Mouse (Mus musculus) forebrain, embryonic 16.5 days (tissue): ENCODE data around the gene Ppan. TPM values are rescaled to one million over a fixed set of nuclear protein-coding genes. Genes with fewer than 3 reads are reported as not detected.

Experiments used
- ATAC-seq: fragments of 200-750 bp; cut with Nextera tagmentation; 2 replicates; pipeline ENCODE4 v1.8.0; 2017; ENCODE audit warnings: mild to moderate bottlenecking, moderate library complexity
- H3K27ac ChIP-seq: fragments of 300-500 bp; sonication (generic); 2 replicates; pipeline ENCODE4 v1.5.1; 2014; ENCODE audit warnings: low read length, control low read depth
- H3K27me3 ChIP-seq: fragments of 300-500 bp; sonication (generic); replicated peaks from 2 replicates; pipeline ENCODE4 v1.6.1; 2014; ENCODE audit warnings: low read length; ENCODE audit not compliant: control insufficient read depth, insufficient read depth
- H3K36me3 ChIP-seq: fragments of 300-500 bp; sonication (generic); 2 replicates; pipeline ENCODE4 v1.6.1; 2014; ENCODE audit not compliant: control insufficient read depth, insufficient read depth
- H3K4me1 ChIP-seq: fragments of 300-500 bp; sonication (generic); replicated peaks from 2 replicates; pipeline ENCODE4 v1.6.1; 2014; ENCODE audit warnings: low read length; ENCODE audit not compliant: control insufficient read depth, insufficient read depth
- H3K4me2 ChIP-seq: fragments of 300-500 bp; sonication (generic); 2 replicates; pipeline ENCODE4 v1.6.1; 2014; ENCODE audit warnings: mild to moderate bottlenecking, low read length, control low read depth
- H3K4me3 ChIP-seq: fragments of 300-500 bp; sonication (generic); replicated peaks from 2 replicates; pipeline ENCODE4 v1.5.1; 2014; ENCODE audit warnings: mild to moderate bottlenecking, low read length, control low read depth
- H3K9ac ChIP-seq: fragments of 300-500 bp; sonication (generic); replicated peaks from 2 replicates; pipeline ENCODE4 v1.6.1; 2014; ENCODE audit warnings: low read depth, low read length, control low read depth
- H3K9me3 ChIP-seq: fragments of 300-500 bp; sonication (generic); 2 replicates; pipeline ENCODE4 v1.6.1; 2016; ENCODE audit warnings: low read length; ENCODE audit not compliant: control insufficient read depth
- WGBS: fragments of 180-500 bp; shearing (Covaris S2); extraction: QIAGEN DNeasy Blood & Tissue Kit; methylation state at CpG from one replicate; pipeline ENCODE4 v1.1.7; 2014; 5-methylcytosine and 5-hydroxymethylcytosine counted together
- polyA plus RNA-seq: library from polyadenylated mRNA; unstranded; fragments of >200 nt; fragmentation: Nextera tagmentation; extraction: Ambion mirVana; gene quantifications from 2 replicates; pipeline ENCODE4 v1.2.1, GENCODE M21; 2015

Gene Ppan
- polyA plus RNA-seq = 59.6 and 60.4 TPM in 2 replicates

DNA sequence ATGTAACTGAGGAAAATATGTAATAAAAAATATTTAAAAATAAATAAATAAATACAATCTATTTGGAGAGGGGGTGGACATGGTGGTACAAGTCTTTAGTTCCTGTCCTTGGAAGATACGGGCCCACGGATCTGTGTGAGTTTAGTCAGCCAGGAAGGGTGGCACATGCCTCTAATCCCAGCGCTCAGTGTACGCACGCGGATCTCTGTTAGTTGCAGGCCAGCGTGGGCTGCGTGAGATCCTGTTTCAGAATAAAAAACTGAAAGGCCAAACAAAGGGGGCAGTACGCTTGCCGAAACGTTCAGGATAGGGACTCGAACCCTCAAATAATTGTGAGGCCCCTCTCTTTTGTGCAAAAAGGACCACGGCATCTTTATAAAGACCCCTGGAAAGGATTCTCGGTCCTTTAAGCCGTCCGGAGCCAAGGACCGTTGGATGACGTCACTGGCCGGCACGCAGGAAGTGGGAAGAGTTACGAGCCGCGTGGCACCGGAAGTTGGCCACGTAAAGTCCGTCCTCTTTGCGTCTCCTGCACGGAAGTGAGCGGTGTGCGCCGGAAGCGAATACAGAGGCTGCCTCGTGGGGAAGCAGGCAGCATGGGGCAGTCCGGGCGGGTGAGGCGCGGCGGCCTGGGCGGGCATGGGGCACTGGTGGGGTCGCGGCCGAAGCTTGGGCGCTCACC lies at the start of gene Ppan:
Gene Ppan (plus strand): TSS at position 472 of the 682 bp plus-strand sequence.
- ATAC-seq = peak; percentile 98
- Histone ChIP-seq H3K4me2 (peak within 1 kb of the TSS; percentile 82), H3K27ac (peak within 1 kb of the TSS; percentile 88), H3K4me1 (peaks cover 12% of the 10 kb centered on the region), H3K27me3 (no peaks in the 10 kb centered on the region), H3K9ac (peak within 1 kb of the TSS; percentile 84), H3K36me3 (peaks cover 26% of the 10 kb centered on the region), H3K4me3 (peak within 1 kb of the TSS; percentile 85), H3K9me3 (no peaks in the 10 kb centered on the region)
- under 1% methylated on average over 43 of the region's 43 CpGs for WGBS

DNA sequence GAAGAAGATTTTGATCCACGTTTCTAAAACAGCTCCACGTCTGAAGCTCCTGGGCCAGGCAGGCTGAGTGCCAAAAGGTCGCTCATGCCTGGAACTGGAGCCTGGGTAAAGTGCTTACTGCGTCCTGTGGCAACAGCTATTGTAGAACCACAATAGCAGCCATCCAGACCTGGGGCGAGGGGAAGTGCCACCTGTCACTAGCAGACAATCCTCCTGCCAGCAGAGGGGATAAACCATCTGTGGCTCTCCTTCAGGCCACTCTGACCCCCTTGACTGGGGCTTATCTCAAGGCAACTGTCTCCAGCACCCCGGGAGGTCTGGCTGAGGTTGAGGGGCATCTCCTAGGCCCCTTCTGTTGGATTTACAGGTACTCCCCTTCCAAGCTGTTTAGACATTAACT lies 49.0 kb upstream of the Ppan start:
- H3K27me3 ChIP-seq = no peaks in the 10 kb centered on the region
- H3K9ac ChIP-seq = no peak overlapping the region
- 48% methylated on average over 6 of the region's 6 CpGs for WGBS
- H3K9me3 ChIP-seq = no peaks in the 10 kb centered on the region
- H3K27ac ChIP-seq = no peak overlapping the region
- H3K4me2 ChIP-seq = no peak overlapping the region
- H3K36me3 ChIP-seq = no peaks in the 10 kb centered on the region
- no peak overlapping the region for H3K4me3 ChIP-seq
- ATAC-seq = no peak
- no peaks in the 10 kb centered on the region for H3K4me1 ChIP-seq

DNA sequence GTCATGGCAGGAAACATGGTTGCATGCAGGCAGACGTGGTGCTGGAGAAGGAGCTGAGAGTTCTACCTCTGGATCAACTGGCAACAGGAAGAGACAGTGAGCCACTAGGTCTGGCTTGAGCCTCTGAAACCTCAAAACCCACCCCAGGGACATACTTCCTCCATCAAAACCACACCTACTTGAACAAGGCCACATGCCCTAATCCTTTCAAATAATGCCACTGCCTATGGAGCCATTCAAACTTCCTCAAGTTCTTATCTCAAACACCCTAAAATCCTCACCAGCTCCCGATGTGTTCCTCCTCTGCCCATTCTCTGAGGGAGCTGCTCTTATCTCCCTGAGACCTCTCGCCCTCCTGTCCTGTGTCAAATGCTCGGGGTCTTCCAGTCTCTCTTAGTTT lies 45.8 kb upstream of the Ppan start:
- WGBS = 67% methylated on average over 4 of the region's 4 CpGs
- H3K27me3 ChIP-seq = no peaks in the 10 kb centered on the region
- H3K4me1 ChIP-seq = no peaks in the 10 kb centered on the region
- no peaks in the 10 kb centered on the region for H3K9me3 ChIP-seq
- no peak overlapping the region for H3K4me3 ChIP-seq
- no peak for ATAC-seq
- no peak overlapping the region for H3K27ac ChIP-seq
- H3K36me3 ChIP-seq = no peaks in the 10 kb centered on the region
- no peak overlapping the region for H3K9ac ChIP-seq
- H3K4me2 ChIP-seq = no peak overlapping the region

DNA sequence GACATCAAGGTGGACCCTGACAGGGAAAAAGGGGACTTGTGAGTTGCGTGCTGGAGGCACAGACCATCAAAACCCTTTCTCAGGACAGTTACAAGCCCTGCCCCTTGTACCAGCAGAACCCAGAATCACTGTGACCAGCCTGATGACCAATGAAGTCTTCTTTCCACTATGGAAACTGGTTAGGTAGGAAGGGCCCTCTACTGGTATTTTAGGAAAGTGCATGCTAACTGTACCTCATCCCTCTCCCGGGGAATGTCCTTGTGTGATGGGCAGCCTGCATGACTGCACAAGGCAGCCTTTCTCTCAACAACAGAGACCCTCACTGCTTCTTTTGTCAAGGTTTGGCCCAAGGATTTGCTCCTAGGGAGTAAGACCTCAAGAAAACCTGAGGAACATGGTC lies 45.3 kb upstream of the Ppan start:
- no peak for ATAC-seq
- Histone ChIP-seq H3K27me3 (no peaks in the 10 kb centered on the region), H3K9me3 (no peaks in the 10 kb centered on the region), H3K36me3 (no peaks in the 10 kb centered on the region), H3K4me3 (no peak overlapping the region), H3K4me1 (no peaks in the 10 kb centered on the region), H3K4me2 (no peak overlapping the region), H3K9ac (no peak overlapping the region), H3K27ac (no peak overlapping the region)
- 22% methylated on average over 2 of the region's 2 CpGs for WGBS

DNA sequence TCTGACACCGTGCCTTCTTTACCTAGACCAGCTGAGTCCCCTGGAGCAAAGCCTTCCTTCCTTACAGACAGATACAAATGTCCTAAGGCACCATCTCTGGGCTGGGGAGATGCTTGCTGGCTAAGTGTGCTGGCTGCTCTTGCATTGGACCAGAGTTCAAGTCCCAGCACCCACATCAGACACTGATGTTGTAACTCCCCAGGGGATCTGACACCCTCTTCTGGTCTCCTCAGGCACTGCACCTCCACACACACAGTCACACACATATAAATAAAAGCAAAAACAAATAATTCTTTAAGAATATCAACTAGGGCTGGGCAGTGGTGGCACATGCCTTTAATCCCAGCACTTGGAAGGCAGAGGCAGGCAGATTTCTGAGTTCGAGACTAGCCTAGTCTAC lies 37.8 kb upstream of the Ppan start:
- Histone ChIP-seq H3K9me3 (no peaks in the 10 kb centered on the region), H3K9ac (no peak overlapping the region)
- 87% methylated on average over 2 of the region's 2 CpGs for WGBS

DNA sequence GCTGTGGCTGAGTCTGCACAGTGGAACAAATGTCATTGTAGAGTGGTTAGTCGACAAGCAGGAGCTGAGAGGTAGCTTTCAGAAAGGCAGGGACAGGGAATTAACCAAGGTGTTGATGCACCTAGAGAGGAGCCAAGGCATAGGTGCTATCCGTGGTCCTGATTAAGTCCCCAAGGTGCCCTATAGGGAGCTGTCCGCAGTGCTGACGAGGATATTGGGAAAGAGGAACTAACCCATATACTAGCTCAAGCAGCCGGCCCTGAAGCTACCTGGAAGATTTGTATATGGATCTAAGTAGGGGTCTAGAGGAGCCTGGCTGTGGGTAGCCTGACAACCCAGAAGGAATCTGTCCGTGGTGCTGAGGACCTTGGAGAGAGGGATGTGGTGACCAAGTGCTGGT lies 30.8 kb upstream of the Ppan start:
- Histone ChIP-seq H3K4me1 (no peaks in the 10 kb centered on the region), H3K36me3 (no peaks in the 10 kb centered on the region), H3K9ac (no peak overlapping the region), H3K9me3 (no peaks in the 10 kb centered on the region), H3K4me2 (no peak overlapping the region), H3K4me3 (no peak overlapping the region), H3K27ac (no peak overlapping the region), H3K27me3 (no peaks in the 10 kb centered on the region)
- 12% methylated on average over 6 of the region's 6 CpGs for WGBS
- no peak for ATAC-seq

More for the DNA sequence above, 37.8 kb upstream of the Ppan start:
- Histone ChIP-seq H3K27me3 (no peaks in the 10 kb centered on the region), H3K4me1 (no peaks in the 10 kb centered on the region), H3K4me3 (no peak overlapping the region), H3K27ac (no peak overlapping the region), H3K4me2 (no peak overlapping the region), H3K36me3 (no peaks in the 10 kb centered on the region)
- ATAC-seq = no peak

DNA sequence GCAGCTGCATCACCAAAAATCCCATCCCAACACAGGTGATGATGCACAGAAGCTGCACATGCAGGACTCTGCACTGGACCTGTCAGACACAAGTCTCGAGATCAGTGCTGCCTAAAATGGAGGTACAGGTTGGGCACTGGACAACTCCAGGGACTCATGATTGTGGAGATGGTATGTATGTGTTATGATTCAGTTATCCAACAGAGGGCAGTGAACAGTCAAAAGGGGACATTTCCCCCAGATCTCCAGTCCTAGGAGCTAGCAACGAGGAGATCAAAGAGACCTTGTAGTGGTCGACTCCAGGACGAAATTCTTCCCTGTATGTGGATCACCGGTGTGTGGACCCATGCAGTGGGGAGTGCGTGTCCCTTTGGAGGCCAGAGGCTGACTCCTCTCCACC lies 28.0 kb upstream of the Ppan start:
- H3K27ac ChIP-seq = no peak overlapping the region
- H3K4me1 ChIP-seq = no peaks in the 10 kb centered on the region
- H3K9me3 ChIP-seq = no peaks in the 10 kb centered on the region
- H3K27me3 ChIP-seq = 0 out of 2 replicates have a peak, but pooled peaks cover 2% of the 10 kb centered on the region
- no peak for ATAC-seq
- 60% methylated on average over 6 of the region's 6 CpGs for WGBS
- H3K4me3 ChIP-seq = no peak overlapping the region
- no peak overlapping the region for H3K4me2 ChIP-seq
- no peaks in the 10 kb centered on the region for H3K36me3 ChIP-seq
- no peak overlapping the region for H3K9ac ChIP-seq

DNA sequence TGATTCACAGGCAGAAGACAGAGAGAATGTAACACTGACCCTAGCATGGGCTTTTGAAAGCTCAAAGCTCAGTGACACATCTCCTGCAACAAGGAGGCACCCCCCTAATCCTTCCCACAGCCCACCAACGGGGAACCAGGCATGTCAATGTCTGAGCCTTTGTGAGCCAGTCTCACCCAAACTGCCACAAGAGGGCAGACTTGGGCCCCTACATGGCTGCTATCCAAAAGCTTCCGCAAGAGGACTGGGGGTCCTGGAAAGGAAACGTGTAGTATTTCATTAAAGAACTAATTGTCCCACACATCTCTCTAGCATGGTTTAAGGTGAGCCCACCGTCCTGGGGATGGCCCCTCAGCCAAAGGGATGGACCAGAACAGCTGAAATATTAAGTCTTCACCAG lies 26.2 kb upstream of the Ppan start:
- Histone ChIP-seq H3K27ac (no peak overlapping the region), H3K9me3 (no peaks in the 10 kb centered on the region), H3K4me2 (no peak overlapping the region), H3K36me3 (no peaks in the 10 kb centered on the region), H3K4me1 (no peaks in the 10 kb centered on the region), H3K4me3 (no peak overlapping the region), H3K27me3 (0 out of 2 replicates have a peak, but pooled peaks cover 2% of the 10 kb centered on the region), H3K9ac (no peak overlapping the region)
- ATAC-seq = no peak
- 3% methylated on average over 4 of the region's 4 CpGs for WGBS

DNA sequence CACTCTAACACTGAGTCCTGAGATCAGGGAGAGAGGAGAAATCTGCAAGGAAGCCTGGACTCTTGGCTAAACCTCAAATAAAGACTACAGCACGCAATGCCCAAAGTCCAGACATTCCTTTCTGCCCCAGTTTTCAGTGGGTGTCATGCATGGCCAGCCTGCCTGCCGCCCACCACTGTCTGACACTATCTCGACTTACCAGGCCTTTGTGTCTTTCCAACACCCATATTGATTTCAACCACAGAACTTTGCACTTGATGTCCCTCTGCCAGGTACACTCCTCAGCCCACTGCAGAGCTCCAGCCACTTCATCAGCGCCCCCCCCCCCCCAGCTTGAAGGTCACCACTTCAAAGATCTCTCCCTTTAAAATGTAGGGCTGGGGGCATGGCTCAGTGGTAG lies 25.8 kb upstream of the Ppan start:
- Histone ChIP-seq H3K4me1 (no peaks in the 10 kb centered on the region), H3K27ac (no peak overlapping the region), H3K4me2 (no peak overlapping the region), H3K9ac (no peak overlapping the region), H3K36me3 (no peaks in the 10 kb centered on the region), H3K4me3 (no peak overlapping the region), H3K27me3 (peaks cover 2% of the 10 kb centered on the region; the same call in 1 of the 2 replicates), H3K9me3 (no peaks in the 10 kb centered on the region)
- no peak for ATAC-seq
- WGBS = 65% methylated on average over 4 of the region's 4 CpGs

DNA sequence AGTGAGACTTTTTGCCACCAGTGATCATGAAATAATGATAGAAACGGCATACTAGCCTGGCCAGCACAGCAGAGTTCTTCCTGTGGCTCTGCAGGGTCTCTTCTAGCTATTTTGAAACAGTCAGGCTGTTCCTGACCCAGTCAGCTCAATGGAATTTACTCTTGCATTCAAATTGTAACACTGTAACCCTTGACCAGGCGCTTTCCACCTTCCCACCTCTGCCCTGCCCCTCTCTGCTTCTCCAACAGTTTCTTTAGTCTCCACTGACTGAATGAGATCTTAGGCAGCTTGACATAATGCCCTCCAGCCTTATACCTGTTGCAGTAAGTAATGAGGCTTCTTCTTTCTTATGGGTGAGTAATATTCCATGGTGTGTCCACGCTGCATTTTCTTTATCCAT lies 21.1 kb upstream of the Ppan start:
- no peak overlapping the region for H3K4me2 ChIP-seq
- WGBS = 59% methylated on average over 3 of the region's 3 CpGs
- no peak for ATAC-seq
- H3K4me3 ChIP-seq = no peak overlapping the region
- no peaks in the 10 kb centered on the region for H3K36me3 ChIP-seq
- H3K9me3 ChIP-seq = no peaks in the 10 kb centered on the region
- no peaks in the 10 kb centered on the region for H3K4me1 ChIP-seq
- H3K9ac ChIP-seq = no peak overlapping the region
- H3K27me3 ChIP-seq = peaks cover 33% of the 10 kb centered on the region
- H3K27ac ChIP-seq = no peak overlapping the region
